In genomic region chr6:36905965-36906364, GRCm38 (mm10) we compare ENCODE assay signal across 18 mouse cellular contexts.
"Had no signal": no experiment of that assay in that cellular context is flagged by ENCODE, and none has a peak within 500 bp of the region (broad histone marks: within the 10 kb centered on the region; RNA-seq: fewer than 3 reads in every experiment).

No protein-coding gene starts in this region.

- ATAC-seq: liver, postnatal 0 days; lung, postnatal 0 days; midbrain, embryonic 13.5 days; midbrain, embryonic 15.5 days had no signal

- H3K4me1 ChIP-seq: lung, embryonic 15.5 days; megakaryocyte, embryonic 14.5 days had no signal

- H3K4me3 ChIP-seq: lung, embryonic 15.5 days; megakaryocyte, embryonic 14.5 days; midbrain, embryonic 13.5 days; midbrain, embryonic 15.5 days; neural tube, embryonic 12.5 days; stomach, embryonic 15.5 days had no signal

- H3K9ac ChIP-seq: liver, postnatal 0 days; lung, embryonic 15.5 days; midbrain, embryonic 13.5 days; midbrain, embryonic 15.5 days; neural tube, embryonic 12.5 days; stomach, embryonic 15.5 days had no signal

- DNase-seq: liver, postnatal 0 days; lung, adult 2 months; lung, postnatal 14 days; lung, postnatal 36 days; right cerebral cortex, postnatal 14 days; thymus, adult 2 months; thymus, postnatal 25 days; thymus, postnatal 4 days had no signal

- H3K27me3 ChIP-seq: megakaryocyte, embryonic 14.5 days; midbrain, embryonic 15.5 days; neural tube, embryonic 12.5 days; stomach, embryonic 15.5 days had no signal

- H3K4me2 ChIP-seq: lung, embryonic 15.5 days; midbrain, embryonic 11.5 days; midbrain, embryonic 13.5 days; midbrain, embryonic 15.5 days; neural tube, embryonic 12.5 days; stomach, embryonic 15.5 days had no signal

- H3K9me3 ChIP-seq: lung, embryonic 15.5 days; megakaryocyte, embryonic 14.5 days; midbrain, embryonic 13.5 days; midbrain, embryonic 15.5 days; neural tube, embryonic 12.5 days; stomach, embryonic 15.5 days had no signal

- H3K27ac ChIP-seq: lung, embryonic 15.5 days; macrophage; midbrain, embryonic 13.5 days; midbrain, embryonic 15.5 days; neural tube, embryonic 12.5 days; stomach, embryonic 15.5 days; stomach, postnatal 0 days had no signal

- H3K36me3 ChIP-seq: lung, embryonic 15.5 days; midbrain, embryonic 13.5 days; midbrain, embryonic 15.5 days; neural tube, embryonic 12.5 days; stomach, embryonic 15.5 days had no signal
